Mouse (Mus musculus): ENCODE results near the gene Jag2.
A peak's percentile ranks its signal among the peaks of the same experiment; 100 is the strongest.

Gene Jag2

GRCm38 (mm10) chr12:112868178-112869087 is 61.1 kb downstream of the Jag2 start, which contains the start of gene Gpr132:
Gpr132 (minus strand) TSS chr12:112868228.
- peak in 1 of 2 experiments; percentile 42 for DNase-seq

- DNase-seq, result no peak
These were observed 62.4 kb downstream of the Jag2 start for GRCm38 (mm10) chr12:112867106-112867674.

- DNase-seq, result peak; percentile 60 to 69
These were observed 63.0 kb downstream of the Jag2 start for GRCm38 (mm10) chr12:112866467-112867080.

GRCm38 (mm10) chr12:112864804-112865203 is 64.8 kb downstream of the Jag2 start:
- DNase-seq, result no peak

GRCm38 (mm10) chr12:112861911-112862321 is 67.7 kb downstream of the Jag2 start:
- DNase-seq, result no peak

GRCm38 (mm10) chr12:112860765-112861164 is 68.8 kb downstream of the Jag2 start:
- DNase-seq, result no peak

GRCm38 (mm10) chr12:112859930-112860329 is 69.6 kb downstream of the Jag2 start:
- no peak for DNase-seq

GRCm38 (mm10) chr12:112858581-112859336 is 70.8 kb downstream of the Jag2 start:
- no peak for DNase-seq
